Mouse (Mus musculus) megakaryocyte, embryonic 14.5 days (primary cell): ENCODE measurements at regions not wholly inside any gene's neighbourhood (a gene's known extent, or its start where the extent isn't known, plus 50 kb on each side); places are given as distances from the start of the nearest gene placed in this dataset.
"Not testable (repeated sequence)": the region's sequence is repeated elsewhere in the genome, so short reads cannot be mapped to it uniquely, and the experiment has no call there.

Experiments
- H3K27me3 ChIP-seq: replicated peaks from 2 replicates; pipeline ENCODE3; 2012; ENCODE audit warnings: inconsistent platforms
- H3K36me3 ChIP-seq: replicated peaks from 2 replicates; pipeline ENCODE3; 2012; ENCODE audit warnings: low read length, inconsistent platforms, mixed read lengths
- H3K4me1 ChIP-seq: 2 replicates; pipeline ENCODE4 v1.6.1; 2012; ENCODE audit warnings: inconsistent platforms
- H3K4me3 ChIP-seq: replicated peaks from 2 replicates; pipeline ENCODE3; 2012; ENCODE audit warnings: moderate library complexity, mild to moderate bottlenecking, inconsistent platforms
- H3K9me3 ChIP-seq: 2 replicates; pipeline ENCODE4 v1.6.1; 2012; ENCODE audit warnings: inconsistent platforms
- FLI1 ChIP-seq: IDR thresholded peaks from 2 replicates; pipeline ENCODE4 v1.6.1; 2012; ENCODE audit warnings: low read length, inconsistent platforms, mixed read lengths
- GATA1 ChIP-seq: IDR thresholded peaks from 3 replicates; pipeline ENCODE4 v1.6.1; 2012; ENCODE audit warnings: mixed read lengths, low read length, inconsistent platforms, borderline replicate concordance

GRCm38 (mm10) chr13:50314001-50314400, 63.9 kb upstream of the Gm906 start:
- H3K36me3 ChIP-seq, H3K4me1 ChIP-seq, H3K27me3 ChIP-seq, H3K4me3 ChIP-seq: not testable (repeated sequence)
- H3K9me3 ChIP-seq: peaks cover 20% of the 10 kb centered on the region

- Histone ChIP-seq H3K4me3 (no peak overlapping the region), H3K36me3 (no peaks in the 10 kb centered on the region), H3K4me1 (no peaks in the 10 kb centered on the region), H3K27me3 (no peaks in the 10 kb centered on the region), H3K9me3 (peaks cover 27% of the 10 kb centered on the region; the same call in 1 of the 2 replicates)
- TF ChIP-seq GATA1 (no peak), FLI1 (no peak)
Observed at GRCm38 (mm10) chr13:50322512-50322911, 72.4 kb upstream of the Gm906 start.

- Histone ChIP-seq H3K4me3 (no peak overlapping the region), H3K36me3 (no peaks in the 10 kb centered on the region), H3K4me1 (no peaks in the 10 kb centered on the region), H3K27me3 (no peaks in the 10 kb centered on the region), H3K9me3 (peaks cover 21% of the 10 kb centered on the region; the same call in 1 of the 2 replicates)
- TF ChIP-seq GATA1: no peak
- no peak for TF ChIP-seq FLI1
Observed at GRCm38 (mm10) chr13:50328614-50329013, 78.5 kb upstream of the Gm906 start.

- Histone ChIP-seq H3K4me1 (no peaks in the 10 kb centered on the region), H3K36me3 (no peaks in the 10 kb centered on the region), H3K4me3 (peak overlapping the region; percentile 56), H3K27me3 (no peaks in the 10 kb centered on the region), H3K9me3 (peaks cover 12% of the 10 kb centered on the region)
- no peak for TF ChIP-seq GATA1
- no peak for TF ChIP-seq FLI1
Observed at GRCm38 (mm10) chr13:50344121-50344520, 73.5 kb upstream of the Fbxw17 start.

- TF ChIP-seq FLI1 (no peak), GATA1 (no peak)
- no peaks in the 10 kb centered on the region for H3K27me3 ChIP-seq
- H3K36me3 ChIP-seq: no peaks in the 10 kb centered on the region
- H3K4me1 ChIP-seq: no peaks in the 10 kb centered on the region
- no peak overlapping the region for H3K4me3 ChIP-seq
- H3K9me3 ChIP-seq: no peaks in the 10 kb centered on the region
Observed at GRCm38 (mm10) chr13:50351946-50352345, 65.7 kb upstream of the Fbxw17 start.

- Histone ChIP-seq H3K27me3 (no peaks in the 10 kb centered on the region), H3K4me1 (no peaks in the 10 kb centered on the region), H3K36me3 (no peaks in the 10 kb centered on the region), H3K9me3 (no peaks in the 10 kb centered on the region), H3K4me3 (no peak overlapping the region)
- no peak for TF ChIP-seq FLI1
- TF ChIP-seq GATA1: no peak
Observed at GRCm38 (mm10) chr13:50355265-50355664, 62.4 kb upstream of the Fbxw17 start.

- Histone ChIP-seq H3K4me3 (no peak overlapping the region), H3K27me3 (no peaks in the 10 kb centered on the region), H3K9me3 (no peaks in the 10 kb centered on the region), H3K4me1 (no peaks in the 10 kb centered on the region), H3K36me3 (no peaks in the 10 kb centered on the region)
- TF ChIP-seq GATA1: no peak
- no peak for TF ChIP-seq FLI1
Observed at GRCm38 (mm10) chr13:50359536-50359935, 58.1 kb upstream of the Fbxw17 start.
